Mouse (Mus musculus) limb, embryonic 13.5 days (tissue): ENCODE data around the gene Zfp820. TPM values are rescaled to one million over a fixed set of nuclear protein-coding genes. Genes with fewer than 3 reads are reported as not detected.
"Not testable (repeated sequence)": the region's sequence is repeated elsewhere in the genome, so short reads cannot be mapped to it uniquely, and the experiment has no call there.

Experiments
- ATAC-seq: fragments of 200-750 bp; cut with Nextera tagmentation; 2 replicates; pipeline ENCODE4 v1.8.0; 2017; ENCODE audit warnings: low read depth, moderate number of reproducible peaks, moderate TSS enrichment; ENCODE audit not compliant: low FRiP score
- H3K27ac ChIP-seq: fragments of 300-500 bp; sonication (generic); 2 replicates; pipeline ENCODE4 v1.5.1; 2015; ENCODE audit warnings: inconsistent platforms, mild to moderate bottlenecking, moderate library complexity
- H3K27me3 ChIP-seq: fragments of 300-500 bp; sonication (generic); 2 replicates; pipeline ENCODE4 v1.6.1; 2015; ENCODE audit warnings: mild to moderate bottlenecking, inconsistent platforms
- H3K36me3 ChIP-seq: fragments of 300-500 bp; sonication (generic); 2 replicates; pipeline ENCODE4 v1.6.1; 2015; ENCODE audit warnings: inconsistent platforms, mild to moderate bottlenecking, moderate library complexity
- H3K4me1 ChIP-seq: fragments of 300-500 bp; sonication (generic); 2 replicates; pipeline ENCODE4 v1.6.1; 2015; ENCODE audit warnings: inconsistent platforms
- H3K4me2 ChIP-seq: fragments of 300-500 bp; sonication (generic); replicated peaks from 2 replicates; pipeline ENCODE4 v1.6.1; 2015; ENCODE audit warnings: inconsistent platforms, mild to moderate bottlenecking, moderate library complexity
- H3K4me3 ChIP-seq: fragments of 300-500 bp; sonication (generic); 2 replicates; pipeline ENCODE4 v1.5.1; 2015; ENCODE audit warnings: moderate library complexity, mild to moderate bottlenecking, inconsistent platforms
- H3K9ac ChIP-seq: fragments of 300-500 bp; sonication (generic); 2 replicates; pipeline ENCODE4 v1.6.1; 2015; ENCODE audit warnings: mild to moderate bottlenecking, inconsistent platforms
- H3K9me3 ChIP-seq: fragments of 300-500 bp; sonication (generic); 2 replicates; pipeline ENCODE4 v1.6.1; 2016; ENCODE audit warnings: inconsistent platforms
- WGBS: fragments of 180-500 bp; shearing (Covaris S2); methylation state at CpG from one replicate; pipeline ENCODE4 v1.1.7; 2015; 5-methylcytosine and 5-hydroxymethylcytosine counted together
- polyA plus RNA-seq: library from polyadenylated mRNA; unstranded; fragments of >200 nt; fragmentation: Nextera tagmentation; extraction: Ambion mirVana; gene quantifications from 2 replicates; pipeline ENCODE4 v1.2.1, GENCODE M21; 2015

Gene Zfp820
- polyA plus RNA-seq, result 7.1 and 7.7 TPM in 2 replicates

DNA sequence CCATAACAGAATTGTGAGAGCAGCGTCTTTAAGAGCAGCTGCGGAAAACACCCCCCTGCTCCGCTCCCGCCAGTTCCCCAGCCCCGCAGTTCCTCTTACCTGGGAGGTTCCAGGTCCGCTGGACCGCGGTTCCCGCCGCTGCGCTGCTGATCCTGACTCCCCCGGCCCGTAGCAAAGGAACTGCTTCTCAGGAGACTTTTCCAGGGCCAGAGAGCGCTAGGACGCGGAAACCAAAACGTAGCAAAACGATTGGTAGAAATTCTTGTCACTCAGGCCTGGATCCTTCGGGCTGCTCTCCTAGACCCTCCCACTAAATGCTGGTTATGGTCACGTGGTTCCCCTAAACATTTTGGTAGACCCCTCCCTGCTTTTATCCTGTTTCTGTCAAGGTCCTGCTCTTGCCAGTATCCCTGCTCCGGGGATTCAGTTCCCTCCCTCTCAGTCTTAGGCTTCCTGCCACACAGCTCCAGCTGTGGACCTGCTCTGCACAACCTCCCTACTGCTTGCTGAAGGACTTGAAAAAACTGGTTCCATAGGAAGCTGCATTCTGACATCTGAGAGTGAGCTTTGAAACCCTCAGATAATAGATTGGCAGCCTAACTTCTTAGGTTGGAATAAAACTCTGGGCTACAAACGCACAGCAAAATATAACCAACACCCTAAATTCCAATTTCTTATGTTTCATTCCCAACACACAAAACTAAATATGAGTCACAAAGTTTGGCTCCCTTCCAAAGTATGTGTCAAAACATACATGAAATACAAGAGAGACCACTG lies at the start of gene Zfp820:
Gene Zfp820, minus strand, starts transcription at position 228 of the 777 bp plus-strand sequence.
- no peaks in the 10 kb centered on the region for H3K9me3 ChIP-seq
- ATAC-seq, result peak; percentile 99
- peak within 1 kb of the TSS; percentile 63 for H3K4me3 ChIP-seq
- 3% methylated on average over 22 of the region's 22 CpGs for WGBS
- 0 out of 2 replicates have a peak, but pooled peaks cover 6% of the 10 kb centered on the region for H3K4me1 ChIP-seq
- H3K36me3 ChIP-seq, result no peaks in the 10 kb centered on the region
- peak within 1 kb of the TSS; percentile 79 for H3K9ac ChIP-seq
- no peaks in the 10 kb centered on the region for H3K27me3 ChIP-seq
- peak within 1 kb of the TSS; percentile 75; the same call in 1 of the 2 replicates for H3K27ac ChIP-seq
- peak within 1 kb of the TSS; percentile 60 for H3K4me2 ChIP-seq

- Histone ChIP-seq H3K27me3 (no peaks in the 10 kb centered on the region), H3K36me3 (no peaks in the 10 kb centered on the region), H3K9ac (no peak overlapping the region), H3K27ac (no peak overlapping the region), H3K4me1 (no peaks in the 10 kb centered on the region), H3K9me3 (peaks cover 2% of the 10 kb centered on the region; the same call in 1 of the 2 replicates), H3K4me2 (no peak overlapping the region), H3K4me3 (no peak overlapping the region)
- no peak for ATAC-seq
- WGBS, result 100% methylated on average over 1 of the region's 1 CpGs
These were observed 25.7 kb upstream of the Zfp820 start for GRCm38 (mm10) chr17:21871256-21871655.

DNA sequence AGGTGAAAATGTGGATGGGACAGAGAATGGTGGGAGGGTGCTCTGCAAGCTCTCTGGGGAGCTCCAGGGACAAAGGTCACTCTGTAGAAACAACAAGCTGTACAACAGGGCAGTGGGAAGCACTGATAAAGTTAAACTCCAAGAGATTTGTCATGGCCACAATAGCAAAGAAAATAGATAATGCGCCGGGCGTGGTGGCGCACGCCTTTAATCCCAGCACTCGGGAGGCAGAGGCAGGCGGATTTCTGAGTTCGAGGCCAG lies 680 bp upstream of the Zfp820 start:
- not testable (repeated sequence) for H3K4me1 ChIP-seq, ATAC-seq, H3K27ac ChIP-seq, H3K4me3 ChIP-seq, H3K27me3 ChIP-seq, H3K9me3 ChIP-seq, H3K4me2 ChIP-seq, H3K9ac ChIP-seq, H3K36me3 ChIP-seq
- 89% methylated on average over 8 of the region's 8 CpGs for WGBS

DNA sequence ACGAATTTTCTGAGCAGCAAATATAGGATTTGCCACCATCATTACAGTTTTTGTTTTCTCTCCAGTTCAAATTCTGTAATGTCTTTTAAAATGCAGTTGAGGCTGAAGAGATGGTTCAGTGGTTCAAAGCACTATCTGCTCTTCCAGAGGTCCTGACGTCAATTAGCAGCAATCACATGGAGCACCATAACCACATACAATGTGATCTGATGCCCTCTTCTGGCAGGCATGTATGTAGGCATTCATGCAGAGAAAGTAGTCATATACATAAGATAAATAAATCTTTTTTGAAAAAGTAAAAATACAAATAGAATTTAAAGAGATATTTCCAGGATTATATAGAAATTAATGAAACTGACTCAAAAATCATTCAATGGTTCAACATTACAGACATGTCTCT lies 7.1 kb downstream of the Zfp820 start:
- ATAC-seq, result no peak
- H3K4me2 ChIP-seq, result no peak overlapping the region
- no peak overlapping the region for H3K4me3 ChIP-seq
- no peaks in the 10 kb centered on the region for H3K27me3 ChIP-seq
- H3K4me1 ChIP-seq, result no peaks in the 10 kb centered on the region
- no peak overlapping the region for H3K9ac ChIP-seq
- H3K36me3 ChIP-seq, result peaks cover 8% of the 10 kb centered on the region; the same call in 1 of the 2 replicates
- H3K9me3 ChIP-seq, result no peaks in the 10 kb centered on the region
- WGBS, result 53% methylated on average over 2 of the region's 2 CpGs
- no peak overlapping the region for H3K27ac ChIP-seq

- 42% methylated on average over 19 of the region's 19 CpGs for WGBS
- H3K36me3 ChIP-seq, H3K9ac ChIP-seq, ATAC-seq, H3K4me2 ChIP-seq, H3K4me3 ChIP-seq, H3K27ac ChIP-seq, H3K27me3 ChIP-seq, H3K9me3 ChIP-seq, H3K4me1 ChIP-seq: not testable (repeated sequence)
These were observed 44.2 kb downstream of the Zfp820 start for GRCm38 (mm10) chr17:21801373-21801772.

DNA sequence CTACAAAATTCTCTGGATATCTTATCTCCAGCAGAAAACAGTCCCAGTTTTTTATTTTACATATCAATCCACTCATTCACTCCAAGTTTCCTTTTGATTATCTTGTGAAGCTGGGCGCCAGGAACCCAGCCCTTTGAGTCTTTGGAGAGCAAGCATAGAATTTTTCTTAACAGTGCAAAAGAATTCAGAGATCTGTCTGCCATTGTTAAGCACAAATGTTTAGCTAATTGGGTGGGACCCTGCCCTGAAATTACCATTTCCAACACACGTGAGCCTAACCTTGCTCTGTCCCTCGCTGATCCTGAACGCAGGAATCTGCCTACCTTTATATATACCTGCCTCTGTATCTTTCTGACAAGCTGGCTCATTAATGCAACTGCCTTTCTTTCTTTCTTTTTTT lies 53.3 kb downstream of the Zfp820 start:
- no peaks in the 10 kb centered on the region; the same call in 1 of the 2 replicates for H3K9me3 ChIP-seq
- no peaks in the 10 kb centered on the region for H3K4me1 ChIP-seq
- H3K36me3 ChIP-seq, result no peaks in the 10 kb centered on the region
- no peak overlapping the region for H3K4me2 ChIP-seq
- no peak overlapping the region for H3K9ac ChIP-seq
- no peak for ATAC-seq
- no peak overlapping the region for H3K4me3 ChIP-seq
- 85% methylated on average over 4 of the region's 4 CpGs for WGBS
- H3K27me3 ChIP-seq, result no peaks in the 10 kb centered on the region
- H3K27ac ChIP-seq, result no peak overlapping the region

GRCm38 (mm10) chr17:21770336-21770735 lies 75.2 kb downstream of the Zfp820 start:
- Histone ChIP-seq H3K27ac (no peak overlapping the region), H3K36me3 (no peaks in the 10 kb centered on the region), H3K4me3 (no peak overlapping the region), H3K9me3 (no peaks in the 10 kb centered on the region), H3K27me3 (no peaks in the 10 kb centered on the region), H3K4me2 (no peak overlapping the region), H3K9ac (no peak overlapping the region), H3K4me1 (no peaks in the 10 kb centered on the region)
- WGBS, result 89% methylated on average over 2 of the region's 2 CpGs
- no peak for ATAC-seq

Other genes starting within 250 kb of the Zfp820 start
- 5.7 and 6.3 TPM in 2 replicates for gene Zfp983, start 195.1 kb downstream of the Zfp820 start, polyA plus RNA-seq
- 7.6 and 8.0 TPM in 2 replicates for gene Gm10226, start 153.9 kb downstream of the Zfp820 start, polyA plus RNA-seq
- 16.1 and 17.4 TPM in 2 replicates for gene Zfp760, start 138.0 kb downstream of the Zfp820 start, polyA plus RNA-seq
- 7.5 and 8.5 TPM in 2 replicates for gene Zfp229, start 115.0 kb downstream of the Zfp820 start, polyA plus RNA-seq
- gene Zfp995, start 64.2 kb upstream of the Zfp820 start, polyA plus RNA-seq, result 6.9 and 7.6 TPM in 2 replicates
- 25.6 and 27.1 TPM in 2 replicates for gene Zfp942, start 116.7 kb upstream of the Zfp820 start, polyA plus RNA-seq
- 17.6 and 20.7 TPM in 2 replicates for gene Zfp943, start 116.8 kb upstream of the Zfp820 start, polyA plus RNA-seq